Mouse (Mus musculus) lung, postnatal 0 days (tissue): Measurements from ENCODE around the gene Srd5a1.

Source experiments
- CTCF ChIP-seq: IDR thresholded peaks from 2 replicates; pipeline ENCODE4 v1.5.1; 2016; ENCODE audit warnings: antibody characterized with exemption, mild to moderate bottlenecking
- EP300 ChIP-seq: IDR thresholded peaks from 2 replicates; pipeline ENCODE4 v1.6.1; 2016; ENCODE audit warnings: antibody characterized with exemption, mild to moderate bottlenecking, control low read depth

DNA sequence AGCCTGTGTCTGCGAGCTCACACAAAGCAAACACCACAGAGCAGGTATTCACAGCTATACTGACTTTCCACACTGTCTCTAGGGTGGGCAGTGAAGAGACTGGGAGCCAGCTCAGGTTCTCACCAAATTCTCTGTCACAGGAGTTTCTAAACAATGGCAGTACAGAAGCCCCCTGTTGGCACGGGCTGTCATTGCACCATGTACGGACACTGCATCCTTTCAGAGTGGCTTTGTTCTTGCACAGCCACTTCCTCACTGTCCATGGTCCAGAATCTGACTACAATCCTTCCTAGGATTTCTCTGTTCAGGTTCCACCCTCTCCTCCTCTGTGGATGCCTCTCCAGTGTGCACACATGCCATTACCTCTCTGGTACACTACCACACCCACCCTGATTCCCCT is 66.2 kb downstream of the Srd5a1 start:
- TF ChIP-seq CTCF (peak; percentile 79), EP300 (no peak)
